Mouse (Mus musculus) MEL (cell line): Measurements from ENCODE around the gene Hes3. TPM values are rescaled to one million over a fixed set of nuclear protein-coding genes. Genes with fewer than 3 reads are reported as not detected.

Source experiments
- DNase-seq: peaks from one replicate; pipeline ENCODE4 v3.0.0; 2011; ENCODE audit warnings: low read depth, low spot score
- H3K27ac ChIP-seq: 2 replicates; pipeline ENCODE4 v1.5.1; 2012; ENCODE audit warnings: low read depth, mild to moderate bottlenecking, control low read depth, low read length, moderate library complexity; ENCODE audit not compliant: control insufficient read depth
- H3K27me3 ChIP-seq, 2 experiments: fragments of 150-350 bp in 1 of 2; sonication (generic) in 1 of 2; 2 replicates each; pipeline ENCODE4 v1.6.1; 2012; ENCODE audit warnings: low read length in 2 of 2, mild to moderate bottlenecking in 2 of 2, improper control_type of control experiment in 1 of 2, moderate library complexity in 1 of 2; ENCODE audit not compliant: insufficient read depth in 2 of 2, control insufficient read depth in 1 of 2
- H3K36me3 ChIP-seq, 2 experiments: 2 replicates each; pipeline ENCODE4 v1.6.1; 2012 to 2014; ENCODE audit warnings: low read length in 2 of 2, improper control_type of control experiment in 1 of 2, inconsistent platforms in 1 of 2, mild to moderate bottlenecking in 1 of 2; ENCODE audit not compliant: insufficient read depth in 2 of 2, control insufficient read depth in 1 of 2
- H3K4me1 ChIP-seq, 2 experiments: fragments of 150-350 bp in 1 of 2; sonication (generic) in 1 of 2; 2 replicates each; pipeline ENCODE4 v1.6.1; 2012; ENCODE audit warnings: low read length in 2 of 2, improper control_type of control experiment in 1 of 2, mild to moderate bottlenecking in 1 of 2; ENCODE audit not compliant: insufficient read depth in 2 of 2, control insufficient read depth in 1 of 2
- H3K4me3 ChIP-seq, 2 experiments: fragments of 150-350 bp in 1 of 2; sonication (generic) in 1 of 2; 2 replicates each; pipeline ENCODE4 v1.5.1; 2012; ENCODE audit warnings: low read depth in 2 of 2, low read length in 2 of 2, mild to moderate bottlenecking in 2 of 2, moderate library complexity in 2 of 2, control low read depth in 1 of 2, improper control_type of control experiment in 1 of 2; ENCODE audit not compliant: control insufficient read depth in 1 of 2, insufficient read depth in 1 of 2
- H3K79me2 ChIP-seq: 2 replicates; pipeline ENCODE4 v1.6.1; 2012; ENCODE audit warnings: mild to moderate bottlenecking, low read length, moderate library complexity; ENCODE audit not compliant: control insufficient read depth, poor library complexity, insufficient read depth
- H3K9ac ChIP-seq: 2 replicates; pipeline ENCODE4 v1.6.1; 2012; ENCODE audit warnings: low read depth, mild to moderate bottlenecking, control low read depth, low read length, moderate library complexity; ENCODE audit not compliant: control insufficient read depth, poor library complexity, severe bottlenecking
- H3K9me3 ChIP-seq: fragments of 150-350 bp; sonication (generic); replicated peaks from 2 replicates; pipeline ENCODE4 v1.6.1; 2012; ENCODE audit warnings: mild to moderate bottlenecking, low read length, improper control_type of control experiment, moderate library complexity; ENCODE audit not compliant: insufficient read depth
- CHD1 ChIP-seq: IDR thresholded peaks from 2 replicates; pipeline ENCODE4 v1.6.1; 2012; ENCODE audit warnings: low read depth, mild to moderate bottlenecking, inconsistent platforms, low read length, improper control_type of control experiment
- E2F4 ChIP-seq: IDR thresholded peaks from 2 replicates; pipeline ENCODE4 v1.6.1; 2011; ENCODE audit warnings: low read depth, low read length, improper control_type of control experiment, borderline replicate concordance
- HCFC1 ChIP-seq: IDR thresholded peaks from 2 replicates; pipeline ENCODE4 v1.6.1; 2012; ENCODE audit warnings: low read depth, mild to moderate bottlenecking, inconsistent platforms, low read length, improper control_type of control experiment, moderate library complexity
- JUND ChIP-seq: IDR thresholded peaks from 2 replicates; pipeline ENCODE4 v1.6.1; 2011; ENCODE audit warnings: low read depth, mild to moderate bottlenecking, improper control_type of control experiment, low read length
- MAZ ChIP-seq: IDR thresholded peaks from 2 replicates; pipeline ENCODE4 v1.6.1; 2012; ENCODE audit warnings: low read depth, mild to moderate bottlenecking, inconsistent platforms, low read length, improper control_type of control experiment
- MXI1 ChIP-seq: IDR thresholded peaks from 2 replicates; pipeline ENCODE4 v1.6.1; 2011; ENCODE audit warnings: mild to moderate bottlenecking, low read depth, low read length, improper control_type of control experiment
- MYB ChIP-seq: IDR thresholded peaks from 2 replicates; pipeline ENCODE4 v1.6.1; 2011; ENCODE audit warnings: mild to moderate bottlenecking, low read depth, low read length, improper control_type of control experiment
- MYC ChIP-seq: IDR thresholded peaks from 2 replicates; pipeline ENCODE4 v1.6.1; 2011; ENCODE audit warnings: low read depth, mild to moderate bottlenecking, low read length, improper control_type of control experiment, moderate library complexity
- POLR2A ChIP-seq, 2 experiments: IDR thresholded peaks; 2 replicates each; pipeline ENCODE4 v1.6.1; 2011 to 2012; ENCODE audit warnings: low read length in 2 of 2, mild to moderate bottlenecking in 2 of 2, control low read depth in 1 of 2, improper control_type of control experiment in 1 of 2, low read depth in 1 of 2, moderate library complexity in 1 of 2; ENCODE audit not compliant: control insufficient read depth in 1 of 2, insufficient read depth in 1 of 2, poor library complexity in 1 of 2
- RAD21 ChIP-seq: IDR thresholded peaks from 2 replicates; pipeline ENCODE4 v1.6.1; 2011; ENCODE audit warnings: mild to moderate bottlenecking, low read depth, low read length, improper control_type of control experiment
- SMC3 ChIP-seq: IDR thresholded peaks from 2 replicates; pipeline ENCODE4 v1.6.1; 2011; ENCODE audit warnings: low read depth, low read length, improper control_type of control experiment
- TAL1 ChIP-seq: IDR thresholded peaks from 2 replicates; pipeline ENCODE4 v1.6.1; 2012; ENCODE audit warnings: mild to moderate bottlenecking, inconsistent platforms, low read length, moderate library complexity, mixed read lengths
- TBP ChIP-seq: IDR thresholded peaks from 2 replicates; pipeline ENCODE4 v1.8.0; 2011; ENCODE audit warnings: low read depth, low read length, improper control_type of control experiment
- UBTF ChIP-seq: IDR thresholded peaks from 2 replicates; pipeline ENCODE4 v1.6.1; 2012; ENCODE audit warnings: low read depth, mild to moderate bottlenecking, inconsistent platforms, low read length, improper control_type of control experiment, moderate library complexity, borderline replicate concordance; ENCODE audit not compliant: insufficient read depth
- USF2 ChIP-seq, 2 experiments: IDR thresholded peaks; 2 replicates each; pipeline ENCODE4 v1.6.1; 2011 to 2012; ENCODE audit warnings: improper control_type of control experiment in 2 of 2, low read length in 2 of 2, borderline replicate concordance in 1 of 2, inconsistent platforms in 1 of 2, low read depth in 1 of 2, mild to moderate bottlenecking in 1 of 2; ENCODE audit not compliant: insufficient read depth in 1 of 2
- ZMIZ1 ChIP-seq: IDR thresholded peaks from 2 replicates; pipeline ENCODE4 v1.6.1; 2012; ENCODE audit warnings: low read depth, mild to moderate bottlenecking, inconsistent platforms, low read length, improper control_type of control experiment, moderate library complexity
- ZNF384 ChIP-seq: IDR thresholded peaks from 2 replicates; pipeline ENCODE4 v1.6.1; 2012; ENCODE audit warnings: low read depth, mild to moderate bottlenecking, inconsistent platforms, low read length, improper control_type of control experiment
- polyA plus RNA-seq, 2 experiments: library from polyadenylated mRNA; stranded (reverse) in 1 of 2; unstranded in 1 of 2; fragments of >175 nt in 1 of 2; fragments of >200 nt in 1 of 2; gene quantifications; 2 replicates each; pipeline versions ENCODE4 v1.2.1 to v1.2.4; 2012; ENCODE audit warnings: low replicate concordance in 2 of 2, low read depth in 1 of 2; ENCODE audit not compliant: insufficient read length in 2 of 2, insufficient read depth in 1 of 2, missing spikeins in 1 of 2
- total RNA-seq: library from RNA; depleted of rRNA; stranded (reverse); fragments of 300-350 nt; gene quantifications from 2 replicates; pipeline ENCODE4 v1.2.3, GENCODE M21; 2012; rRNA removed

Hes3 gene
- total and polyA plus RNA-seq, 3 experiments: 0.04 TPM; not detected in 2

GRCm38 (mm10) chr4:152243241-152243891 is 48.1 kb downstream of the Hes3 start:
- Histone ChIP-seq H3K27ac (no peak overlapping the region), H3K9me3 (no peaks in the 10 kb centered on the region), H3K36me3 (peaks cover 2 to 17% of the 10 kb centered on the region in 2 experiments; a peak in 3 of 4 replicates), H3K27me3 (no peaks in the 10 kb centered on the region), H3K79me2 (no peaks in the 10 kb centered on the region), H3K4me1 (peaks cover 9 to 18% of the 10 kb centered on the region in 2 experiments; a peak in 3 of 4 replicates), H3K4me3 (no peak overlapping the region), H3K9ac (no peak overlapping the region)
- TF ChIP-seq TAL1 (no peak), TBP (no peak), MYC (no peak), SMC3 (no peak)
- DNase-seq: no peak

GRCm38 (mm10) chr4:152239974-152240373 is 51.5 kb downstream of the Hes3 start:
- no peak overlapping the region for H3K27ac ChIP-seq
- H3K79me2 ChIP-seq: no peaks in the 10 kb centered on the region
- TF ChIP-seq USF2 (IDR thresholded peaks at IDR 0.05; ENCODE audit: borderline replicate concordance in 1 of 2, insufficient read depth in 1 of 2, low read depth in 1 of 2, low read length in 2 of 2) (no peak), UBTF (no peak), E2F4 (no peak), MYC (no peak), POLR2A (IDR thresholded peaks at IDR 0.05; ENCODE audit: control insufficient read depth in 1 of 2, insufficient read depth in 1 of 2, low read depth in 1 of 2, low read length in 2 of 2, poor library complexity in 1 of 2) (no peak), MAZ (no peak), JUND (no peak), ZMIZ1 (no peak), MXI1 (no peak), TBP (no peak), ZNF384 (no peak), MYB (no peak), CHD1 (no peak), HCFC1 (no peak), SMC3 (no peak), RAD21 (no peak)
- TF ChIP-seq, all 39 proteins: peak for 0
- Histone ChIP-seq H3K36me3 (no peaks in the 10 kb centered on the region; a peak in 1 of 4 replicates), H3K4me1 (no peaks in the 10 kb centered on the region), H3K9ac (no peak overlapping the region), H3K4me3 (no peak overlapping the region), H3K27me3 (no peaks in the 10 kb centered on the region), H3K9me3 (no peaks in the 10 kb centered on the region)
- no peak for DNase-seq

Other genes with a start within 250 kb of the Hes3 start
- 9.6 and 10.8 TPM in 2 replicates for gene Plekhg5, start 219.2 kb downstream of the Hes3 start, total RNA-seq
- gene Plekhg5, start 219.2 kb downstream of the Hes3 start, polyA plus RNA-seq: 10 to 100 TPM in 1 of 2 experiments, not detected in 1; 19.6 TPM
- gene Tnfrsf25, start 175.7 kb downstream of the Hes3 start, total RNA-seq: 0.49 and 1.1 TPM in 2 replicates
- under 1 TPM in 1 of 2 experiments, not detected in 1; 0.97 TPM for gene Tnfrsf25, start 175.7 kb downstream of the Hes3 start, polyA plus RNA-seq
- 4.5 and 5.0 TPM in 2 replicates for gene Espn, start 139.3 kb downstream of the Hes3 start, total RNA-seq
- 10 to 100 TPM in 1 of 2 experiments, not detected in 1; 19.6 TPM for gene Espn, start 139.3 kb downstream of the Hes3 start, polyA plus RNA-seq
- 0.20 TPM in 1 of 2 replicates, not detected in the other for gene Hes2, start 132.8 kb downstream of the Hes3 start, total RNA-seq
- under 1 TPM in 1 of 2 experiments, not detected in 1; 0.28 TPM for gene Hes2, start 132.8 kb downstream of the Hes3 start, polyA plus RNA-seq
- 81.8 and 92.7 TPM in 2 replicates for gene Acot7, start 113.5 kb downstream of the Hes3 start, total RNA-seq
- gene Acot7, start 113.5 kb downstream of the Hes3 start, polyA plus RNA-seq: 100 to 1,000 TPM in 1 of 2 experiments, not detected in 1; 127 TPM
- gene Gpr153, start 17.4 kb downstream of the Hes3 start, total RNA-seq: not detected in 2 replicates
- under 1 TPM in 1 of 2 experiments, not detected in 1; 0.08 TPM for gene Gpr153, start 17.4 kb downstream of the Hes3 start, polyA plus RNA-seq
- 30.3 and 30.4 TPM in 2 replicates for gene Icmt, start 5.6 kb upstream of the Hes3 start, total RNA-seq
- gene Icmt, start 5.6 kb upstream of the Hes3 start, polyA plus RNA-seq: 10 to 100 TPM in 1 of 2 experiments, not detected in 1; 50.8 TPM
- gene Rnf207, start 27.3 kb upstream of the Hes3 start, total RNA-seq: not detected in 2 replicates
- gene Rnf207, start 27.3 kb upstream of the Hes3 start, polyA plus RNA-seq: under 1 TPM in 1 of 2 experiments, not detected in 1; 0.36 TPM
- 1,745 and 1,792 TPM in 2 replicates for gene Rpl22, start 34.1 kb upstream of the Hes3 start, total RNA-seq
- gene Rpl22, start 34.1 kb upstream of the Hes3 start, polyA plus RNA-seq: 1,000 to 10,000 TPM in 1 of 2 experiments, not detected in 1; 1,885 TPM
- gene Chd5, start 47.0 kb upstream of the Hes3 start, total RNA-seq: 0.15 and 0.39 TPM in 2 replicates
- gene Chd5, start 47.0 kb upstream of the Hes3 start, polyA plus RNA-seq: under 1 TPM in 1 of 2 experiments, not detected in 1; 0.91 TPM
- gene Nphp4, start 185.0 kb upstream of the Hes3 start, total RNA-seq: not detected in 2 replicates
- not detected for gene Nphp4, start 185.0 kb upstream of the Hes3 start, polyA plus RNA-seq
- gene Kcnab2, start 186.2 kb upstream of the Hes3 start, total RNA-seq: 82.6 and 82.9 TPM in 2 replicates
- 100 to 1,000 TPM in 1 of 2 experiments, not detected in 1; 118 TPM for gene Kcnab2, start 186.2 kb upstream of the Hes3 start, polyA plus RNA-seq